Mouse (Mus musculus) heart, adult 10 weeks (tissue): ENCODE measurements around the gene Armcx3. TPM values are rescaled to one million over a fixed set of nuclear protein-coding genes. Genes with fewer than 3 reads are reported as not detected.

Experiments used
- polyA plus RNA-seq: library from polyadenylated mRNA; stranded (reverse); fragments of 350-450 nt; fragmentation: Illumina TruSeq; extraction: RNeasy Lipid Tissue Mini Kit (QIAGEN cat#74804); gene quantifications from one replicate; pipeline ENCODE4 v1.2.3, GENCODE M21; 2014; ENCODE audit warnings: low read depth, low replicate concordance

Armcx3 gene
- 24.4 TPM for polyA plus RNA-seq

GRCm38 (mm10) chrX:134756434-134757292 is at the start of gene Armcx3:
Armcx3 (plus strand) TSS chrX:134756595.

DNA sequence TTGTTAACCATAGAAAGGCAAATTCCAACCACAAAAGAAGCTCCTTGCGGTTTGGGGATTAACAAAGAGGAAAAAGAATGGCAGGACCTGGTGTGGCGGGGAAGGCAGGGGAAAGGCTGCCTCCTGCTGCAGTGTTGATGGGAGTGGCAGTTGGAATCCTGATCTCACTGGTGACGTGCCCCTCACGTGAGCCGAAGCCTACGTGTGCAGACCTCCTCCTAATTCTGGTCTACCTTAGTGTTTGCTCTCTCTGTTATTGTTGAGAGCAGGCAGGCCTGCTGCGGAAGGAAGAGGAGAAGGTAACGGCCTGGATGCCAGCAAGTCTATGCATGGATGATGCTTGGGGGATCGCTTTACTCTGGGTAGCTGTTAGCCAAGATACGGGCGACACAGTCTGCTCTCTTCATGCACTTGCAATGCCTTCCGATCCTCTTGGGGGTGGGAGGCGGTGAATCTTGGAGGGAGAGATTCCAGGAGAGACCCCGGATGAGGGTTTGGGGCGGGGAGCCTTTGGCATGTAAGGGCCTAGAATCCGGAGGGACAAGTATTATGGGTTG is 38.6 kb upstream of the Armcx3 start, which contains the start of gene Armcx1:
Armcx1 (plus strand) TSS at position 212 of the 557 bp plus-strand sequence.

GRCm38 (mm10) chrX:134750764-134751592 is 5.4 kb upstream of the Armcx3 start, which contains the start of gene Armcx6:
Armcx6 (minus strand) TSS chrX:134751417.

DNA sequence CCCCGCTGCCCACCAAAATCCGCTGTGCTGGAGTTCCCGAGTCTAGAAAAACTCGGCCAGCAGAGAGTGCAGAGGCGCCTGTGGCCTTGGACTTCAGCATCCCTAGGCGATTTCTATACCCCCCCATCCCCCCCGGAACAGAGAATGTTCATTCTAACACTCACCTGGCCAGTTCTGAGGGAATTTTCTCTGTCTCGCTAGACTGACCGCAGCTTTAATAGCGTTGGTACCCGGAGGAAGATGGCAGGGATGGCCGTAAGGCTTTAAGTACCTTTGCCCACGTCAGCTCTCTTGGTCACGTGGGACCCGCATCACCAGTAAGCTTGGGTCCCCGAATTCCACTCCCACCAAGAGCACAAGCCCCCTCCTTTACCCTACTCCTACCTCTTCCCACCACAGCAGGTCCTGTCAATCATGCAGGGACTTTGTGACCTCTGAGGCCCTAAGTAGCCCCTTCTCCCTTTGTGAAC is 52.4 kb downstream of the Armcx3 start, which contains the start of gene Armcx2:
Armcx2 (minus strand) TSS at position 467 of the 470 bp plus-strand sequence.

Other genes with a start within 250 kb of the Armcx3 start
- gene Timm8a1, start 214.7 kb upstream of the Armcx3 start, polyA plus RNA-seq = 25.5 TPM
- gene Btk, start 173.0 kb upstream of the Armcx3 start, polyA plus RNA-seq = 0.81 TPM
- 448 TPM for gene Rpl36a, start 170.9 kb upstream of the Armcx3 start, polyA plus RNA-seq
- gene Gla, start 155.5 kb upstream of the Armcx3 start, polyA plus RNA-seq = 2.3 TPM
- gene Hnrnph2, start 155.4 kb upstream of the Armcx3 start, polyA plus RNA-seq = 76.1 TPM
- 4.9 TPM for gene Armcx4, start 70.1 kb upstream of the Armcx3 start, polyA plus RNA-seq
- 5.9 TPM for gene Armcx1, start 38.6 kb upstream of the Armcx3 start, polyA plus RNA-seq
- 1.4 TPM for gene Armcx6, start 5.2 kb upstream of the Armcx3 start, polyA plus RNA-seq
- 9.6 TPM for gene Armcx2, start 52.6 kb downstream of the Armcx3 start, polyA plus RNA-seq
- not detected for gene Nxf2, start 208.2 kb downstream of the Armcx3 start, polyA plus RNA-seq